Mouse (Mus musculus): ENCODE measurements around the gene Klhl21. TPM values are rescaled to one million over a fixed set of nuclear protein-coding genes. Genes with fewer than 3 reads are reported as not detected.
A peak's percentile ranks its signal among the peaks of the same experiment; 100 is the strongest.

Gene Klhl21
- polyA plus RNA-seq, 2 experiments: 2.3 to 4.4 TPM

DNA sequence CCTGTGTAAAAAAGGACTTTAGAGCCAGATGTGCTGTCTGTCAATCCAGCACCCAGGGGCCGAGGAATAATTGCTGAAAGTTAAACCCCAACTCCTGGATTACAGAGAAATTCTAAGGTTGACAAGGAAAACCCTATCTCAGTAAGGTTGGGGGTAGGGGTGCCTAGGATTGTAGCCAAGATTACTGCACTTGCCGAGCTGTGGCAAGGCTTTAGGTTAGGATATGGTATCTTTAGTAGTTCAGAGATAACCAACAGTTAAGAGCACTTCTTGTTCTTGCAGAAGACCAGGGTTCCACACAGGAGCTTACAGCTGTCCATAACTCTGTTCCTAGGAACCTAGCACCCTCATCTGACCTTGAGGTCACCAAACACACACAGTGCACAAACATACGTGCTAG, 10.9 kb upstream of the Klhl21 start:
- no peak overlapping the region for H3K27ac ChIP-seq
- no peaks in the 10 kb centered on the region for H3K9me3 ChIP-seq (ENCODE audit: control insufficient read depth, low read length)
- TF ChIP-seq EP300 (IDR thresholded peaks at IDR 0.05; ENCODE audit: low read depth): no peak
- TF ChIP-seq CTCF (IDR thresholded peaks at IDR 0.05; ENCODE audit: low read depth): no peak
- H3K27me3 ChIP-seq (ENCODE audit: control insufficient read depth, insufficient read depth, low read length): peaks cover 14% of the 10 kb centered on the region
- ATAC-seq (ENCODE audit: insufficient read depth) (no peak), DNase-seq (ENCODE audit: low read depth in 3 of 3, low spot score in 3 of 3) (no peak)
- peak overlapping the region; percentile 97 for H3K9ac ChIP-seq (replicated peaks)
- H3K36me3 ChIP-seq (replicated peaks; ENCODE audit: control insufficient read depth, insufficient read depth, low read depth): no peaks in the 10 kb centered on the region
- WGBS (ENCODE audit: insufficient replicate concordance): 42% methylated on average over 3 of the region's 3 CpGs
- H3K4me2 ChIP-seq (ENCODE audit: low read depth): peak overlapping the region; percentile 85
- H3K4me1 ChIP-seq (replicated peaks; ENCODE audit: control insufficient read depth in 2 of 2, insufficient read depth in 2 of 2, low read length in 1 of 2): peaks cover 14 to 19% of the 10 kb centered on the region in 2 experiments
- peak overlapping the region in 1 of 2 experiments; percentile 81; a peak in 2 of 4 replicates for H3K4me3 ChIP-seq (ENCODE audit: insufficient read depth in 1 of 2, low read depth in 2 of 2, low read length in 2 of 2)

DNA sequence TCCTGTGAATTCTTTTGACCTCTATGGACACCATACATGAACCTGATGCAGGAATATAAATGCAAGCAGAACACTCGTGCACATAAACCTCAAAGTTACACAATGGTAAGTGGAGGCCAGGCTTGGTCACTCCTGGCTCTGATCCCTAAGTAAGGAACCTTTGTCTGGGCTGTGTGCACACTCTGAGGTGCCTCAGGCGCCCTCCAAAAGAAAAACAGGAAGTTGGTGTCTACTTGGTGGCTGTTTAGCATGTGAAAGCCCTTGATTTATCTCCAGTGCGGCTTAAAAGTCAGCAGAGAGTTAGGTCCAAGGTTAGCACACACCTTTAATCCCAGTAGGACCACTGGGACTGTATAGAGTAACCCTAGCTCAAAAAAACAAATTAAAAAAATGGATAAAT, 9.1 kb upstream of the Klhl21 start:
- Histone ChIP-seq H3K27me3 (ENCODE audit: control insufficient read depth, insufficient read depth, low read length) (peaks cover 6% of the 10 kb centered on the region), H3K4me3 (ENCODE audit: insufficient read depth in 1 of 2, low read depth in 2 of 2, low read length in 2 of 2) (no peak overlapping the region), H3K36me3 (replicated peaks; ENCODE audit: control insufficient read depth, insufficient read depth, low read depth) (no peaks in the 10 kb centered on the region), H3K9ac (replicated peaks) (no peak overlapping the region), H3K27ac (no peak overlapping the region), H3K9me3 (ENCODE audit: control insufficient read depth, low read length) (no peaks in the 10 kb centered on the region), H3K4me1 (replicated peaks; ENCODE audit: control insufficient read depth in 2 of 2, insufficient read depth in 2 of 2, low read length in 1 of 2) (peaks cover 11 to 12% of the 10 kb centered on the region in 2 experiments), H3K4me2 (ENCODE audit: low read depth) (no peak overlapping the region)
- TF ChIP-seq CTCF (IDR thresholded peaks at IDR 0.05; ENCODE audit: low read depth) (no peak), EP300 (IDR thresholded peaks at IDR 0.05; ENCODE audit: low read depth) (no peak)
- DNase-seq (ENCODE audit: low read depth in 3 of 3, low spot score in 3 of 3) (no peak), ATAC-seq (ENCODE audit: insufficient read depth) (no peak)
- WGBS (ENCODE audit: insufficient replicate concordance): 19% methylated on average over 3 of the region's 3 CpGs

DNA sequence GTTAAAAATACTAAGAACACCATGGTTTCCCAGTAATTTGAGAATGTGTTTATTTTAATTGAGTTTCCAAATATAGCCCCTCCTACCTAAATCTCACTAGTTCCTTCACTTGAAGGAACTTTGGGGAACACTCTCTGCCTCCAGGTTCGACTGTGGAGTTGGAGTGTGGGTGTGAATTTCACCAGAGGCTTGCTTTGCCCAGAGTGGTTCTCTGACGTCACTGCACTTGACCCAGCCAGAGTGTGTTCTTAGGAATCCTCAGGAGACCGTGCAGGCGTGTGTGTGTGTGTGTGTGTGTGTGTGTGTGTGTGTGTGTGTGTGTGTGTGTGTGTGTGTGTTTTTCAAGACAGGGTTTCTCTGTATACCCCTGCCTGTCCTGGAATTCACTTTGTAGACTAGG, 7.7 kb upstream of the Klhl21 start:
- no peak overlapping the region for H3K4me2 ChIP-seq (ENCODE audit: low read depth)
- no peak for TF ChIP-seq EP300 (IDR thresholded peaks at IDR 0.05; ENCODE audit: low read depth)
- TF ChIP-seq CTCF (IDR thresholded peaks at IDR 0.05; ENCODE audit: low read depth): no peak
- no peak overlapping the region for H3K27ac ChIP-seq
- DNase-seq (ENCODE audit: low read depth in 3 of 3, low spot score in 3 of 3): no peak
- H3K4me3 ChIP-seq (ENCODE audit: insufficient read depth in 1 of 2, low read depth in 2 of 2, low read length in 2 of 2): no peak overlapping the region
- ATAC-seq (ENCODE audit: insufficient read depth): no peak
- H3K36me3 ChIP-seq (replicated peaks; ENCODE audit: control insufficient read depth, insufficient read depth, low read depth): no peaks in the 10 kb centered on the region
- no peak overlapping the region for H3K9ac ChIP-seq (replicated peaks)
- no peaks in the 10 kb centered on the region for H3K9me3 ChIP-seq (ENCODE audit: control insufficient read depth, low read length)
- WGBS (ENCODE audit: insufficient replicate concordance): 50% methylated on average over 4 of the region's 4 CpGs
- H3K4me1 ChIP-seq (replicated peaks; ENCODE audit: control insufficient read depth in 2 of 2, insufficient read depth in 2 of 2, low read length in 1 of 2): peaks cover 9 to 10% of the 10 kb centered on the region in 2 experiments
- no peaks in the 10 kb centered on the region for H3K27me3 ChIP-seq (ENCODE audit: control insufficient read depth, insufficient read depth, low read length)

DNA sequence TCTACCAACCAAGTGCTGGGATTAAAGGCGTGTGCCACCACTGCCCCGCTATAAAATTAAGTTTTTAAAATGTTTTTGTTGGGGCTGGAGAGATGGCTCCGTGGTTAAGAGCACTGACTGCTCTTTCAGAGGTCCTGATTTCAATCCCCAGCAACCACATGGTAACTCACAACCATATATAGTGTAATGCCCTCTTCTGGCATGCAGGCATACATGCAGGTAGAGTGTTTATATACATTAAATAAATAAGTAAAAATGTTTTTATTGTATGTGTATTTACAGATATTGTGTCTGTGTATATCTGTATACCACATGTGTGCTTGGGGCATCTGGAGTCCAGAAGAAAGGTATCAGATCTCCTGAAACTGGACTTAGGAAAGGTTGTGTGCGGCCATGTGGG, 7.3 kb upstream of the Klhl21 start:
- Histone ChIP-seq H3K36me3 (replicated peaks; ENCODE audit: control insufficient read depth, insufficient read depth, low read depth) (no peaks in the 10 kb centered on the region), H3K4me3 (ENCODE audit: insufficient read depth in 1 of 2, low read depth in 2 of 2, low read length in 2 of 2) (no peak overlapping the region), H3K9me3 (ENCODE audit: control insufficient read depth, low read length) (no peaks in the 10 kb centered on the region), H3K27me3 (ENCODE audit: control insufficient read depth, insufficient read depth, low read length) (no peaks in the 10 kb centered on the region), H3K4me1 (replicated peaks; ENCODE audit: control insufficient read depth in 2 of 2, insufficient read depth in 2 of 2, low read length in 1 of 2) (peaks cover 9 to 10% of the 10 kb centered on the region in 2 experiments), H3K27ac (no peak overlapping the region), H3K4me2 (ENCODE audit: low read depth) (no peak overlapping the region), H3K9ac (replicated peaks) (no peak overlapping the region)
- 55% methylated on average over 4 of the region's 4 CpGs for WGBS (ENCODE audit: insufficient replicate concordance)
- DNase-seq (ENCODE audit: low read depth in 3 of 3, low spot score in 3 of 3) (no peak), ATAC-seq (ENCODE audit: insufficient read depth) (no peak)
- TF ChIP-seq EP300 (IDR thresholded peaks at IDR 0.05; ENCODE audit: low read depth) (no peak), CTCF (IDR thresholded peaks at IDR 0.05; ENCODE audit: low read depth) (no peak; the same call in 1 of the 2 replicates)

DNA sequence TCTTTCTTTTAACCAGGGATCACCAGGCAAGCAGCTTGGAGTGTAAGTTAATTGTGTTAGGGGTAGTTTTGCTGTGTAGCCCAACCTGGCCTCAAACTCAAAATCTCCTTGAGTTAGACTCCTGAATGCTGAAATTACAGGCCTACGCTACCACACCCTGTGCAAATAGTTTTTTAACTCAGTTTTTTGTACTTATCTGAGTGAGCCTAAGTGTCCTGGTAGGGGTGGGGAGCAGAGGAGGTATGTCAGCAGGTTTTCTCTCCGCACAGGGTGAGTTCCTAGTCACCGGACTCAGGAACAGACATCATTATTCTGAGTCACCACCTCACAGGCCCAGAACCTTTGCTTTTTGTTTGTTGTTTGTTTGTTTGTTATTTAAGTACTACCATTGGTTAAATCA, 6.5 kb upstream of the Klhl21 start:
- no peak overlapping the region for H3K9ac ChIP-seq (replicated peaks)
- H3K27ac ChIP-seq: no peak overlapping the region
- TF ChIP-seq EP300 (IDR thresholded peaks at IDR 0.05; ENCODE audit: low read depth) (no peak), CTCF (IDR thresholded peaks at IDR 0.05; ENCODE audit: low read depth) (no peak)
- H3K27me3 ChIP-seq (ENCODE audit: control insufficient read depth, insufficient read depth, low read length): peaks cover 4% of the 10 kb centered on the region
- DNase-seq (ENCODE audit: low read depth in 3 of 3, low spot score in 3 of 3) (no peak), ATAC-seq (ENCODE audit: insufficient read depth) (no peak)
- peaks cover 8 to 9% of the 10 kb centered on the region in 2 experiments for H3K4me1 ChIP-seq (replicated peaks; ENCODE audit: control insufficient read depth in 2 of 2, insufficient read depth in 2 of 2, low read length in 1 of 2)
- H3K4me2 ChIP-seq (ENCODE audit: low read depth): no peak overlapping the region
- H3K36me3 ChIP-seq (replicated peaks; ENCODE audit: control insufficient read depth, insufficient read depth, low read depth): no peaks in the 10 kb centered on the region
- WGBS (ENCODE audit: insufficient replicate concordance): 62% methylated on average over 3 of the region's 3 CpGs
- no peaks in the 10 kb centered on the region for H3K9me3 ChIP-seq (ENCODE audit: control insufficient read depth, low read length)
- H3K4me3 ChIP-seq (ENCODE audit: insufficient read depth in 1 of 2, low read depth in 2 of 2, low read length in 2 of 2): no peak overlapping the region

Data from liver, embryonic 14.5 days (tissue).